Mouse (Mus musculus): ENCODE data around the gene Setd7.

DNA sequence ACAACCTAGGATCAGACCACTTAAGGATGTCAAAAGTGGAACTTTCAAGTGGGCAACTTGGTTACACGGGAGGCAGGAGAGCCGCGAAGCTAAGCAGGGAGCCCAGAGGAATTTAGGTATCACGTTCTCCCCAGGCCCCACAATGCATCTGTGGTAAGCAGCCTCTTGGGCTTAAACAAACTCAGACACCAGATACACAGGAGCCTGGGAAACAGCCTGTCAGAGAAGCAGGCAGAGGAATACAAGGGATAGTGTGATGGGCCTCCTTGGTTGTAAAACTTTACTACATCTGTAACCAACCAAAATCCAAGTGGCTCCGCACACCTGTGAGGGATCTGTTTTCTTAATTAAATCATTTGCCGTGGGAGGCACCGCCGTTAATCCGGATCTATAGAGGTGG, 26.7 kb downstream of the Setd7 start:
- TF ChIP-seq POLR2A (IDR thresholded peaks at IDR 0.05; ENCODE audit: control insufficient read depth, extremely low read depth, insufficient read depth, low read length, poor library complexity) (no peak), CTCF (IDR thresholded peaks at IDR 0.05; ENCODE audit: borderline replicate concordance, control insufficient read depth, extremely low read depth, insufficient read depth, low read length, poor library complexity) (no peak)

Data from thymus, adult 2 months (tissue).